Mouse (Mus musculus) hindbrain, embryonic 14.5 days (tissue): ENCODE results near the gene Ush1c. TPM values are rescaled to one million over a fixed set of nuclear protein-coding genes. Genes with fewer than 3 reads are reported as not detected.
A peak's percentile ranks its signal among the peaks of the same experiment; 100 is the strongest.

ENCODE experiments used
- ATAC-seq: fragments of 200-750 bp; cut with Nextera tagmentation; 2 replicates; pipeline ENCODE4 v1.8.0; 2017; ENCODE audit warnings: moderate number of reproducible peaks, mild to moderate bottlenecking, moderate TSS enrichment, moderate library complexity; ENCODE audit not compliant: low FRiP score
- DNase-seq: peaks from one replicate; pipeline ENCODE4 v3.0.0-alpha.2; 2015; ENCODE audit warnings: low spot score
- H3K27ac ChIP-seq: fragments of 300-500 bp; sonication (generic); 2 replicates; pipeline ENCODE4 v1.5.1; 2014; ENCODE audit warnings: mild to moderate bottlenecking, moderate library complexity
- H3K27me3 ChIP-seq: fragments of 300-500 bp; sonication (generic); 2 replicates; pipeline ENCODE4 v1.6.1; 2014; ENCODE audit warnings: mild to moderate bottlenecking, low read length, mixed read lengths; ENCODE audit not compliant: control insufficient read depth, insufficient read depth
- H3K36me3 ChIP-seq: fragments of 300-500 bp; sonication (generic); replicated peaks from 2 replicates; pipeline ENCODE4 v1.6.1; 2014; ENCODE audit not compliant: control insufficient read depth, insufficient read depth
- H3K4me1 ChIP-seq: fragments of 300-500 bp; sonication (generic); replicated peaks from 2 replicates; pipeline ENCODE4 v1.6.1; 2014; ENCODE audit warnings: antibody characterized with exemption, low read length, mixed read lengths; ENCODE audit not compliant: control insufficient read depth, insufficient read depth
- H3K4me2 ChIP-seq: fragments of 300-500 bp; sonication (generic); replicated peaks from 2 replicates; pipeline ENCODE4 v1.6.1; 2014; ENCODE audit warnings: mild to moderate bottlenecking, moderate library complexity
- H3K4me3 ChIP-seq: fragments of 300-500 bp; sonication (generic); replicated peaks from 2 replicates; pipeline ENCODE4 v1.5.1; 2014; ENCODE audit warnings: mild to moderate bottlenecking, low read length
- H3K9ac ChIP-seq: fragments of 300-500 bp; sonication (generic); 2 replicates; pipeline ENCODE4 v1.6.1; 2014
- H3K9me3 ChIP-seq: fragments of 300-500 bp; sonication (generic); 2 replicates; pipeline ENCODE4 v1.6.1; 2016; ENCODE audit warnings: low read length; ENCODE audit not compliant: control insufficient read depth
- WGBS: fragments of 180-500 bp; shearing (Covaris S2); extraction: QIAGEN DNeasy Blood & Tissue Kit; methylation state at CpG from one replicate; pipeline ENCODE4 v1.1.7; 2014; 5-methylcytosine and 5-hydroxymethylcytosine counted together
- polyA plus RNA-seq: library from polyadenylated mRNA; unstranded; fragments of >200 nt; fragmentation: Nextera tagmentation; extraction: Ambion mirVana; gene quantifications from 2 replicates; pipeline ENCODE4 v1.2.1, GENCODE M21; 2014

Ush1c gene
- polyA plus RNA-seq, 1 experiment from 2014 or later = 1.8 TPM

DNA sequence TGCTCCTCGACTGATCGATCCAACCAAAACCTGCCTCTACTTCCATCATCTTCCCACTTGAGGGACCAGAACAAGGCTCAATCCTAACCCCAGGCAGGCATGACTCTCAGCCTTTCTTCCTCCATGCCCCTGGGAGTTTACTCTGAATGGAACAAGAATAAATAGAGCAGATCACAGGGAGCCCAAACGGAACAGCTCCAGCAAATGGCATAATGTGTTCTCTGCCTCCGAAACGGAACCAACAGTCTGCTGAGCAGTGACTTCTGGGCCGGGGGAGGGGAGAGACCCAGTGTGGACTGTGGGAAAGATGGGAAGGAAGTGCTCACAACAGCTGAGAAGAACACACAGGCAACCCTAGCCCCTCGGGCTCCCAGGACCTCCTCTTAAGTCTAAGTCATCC lies 80.6 kb downstream of the Ush1c start:
- DNase-seq (no peak), ATAC-seq (no peak)
- Histone ChIP-seq H3K27ac (no peak overlapping the region), H3K4me1 (peaks cover 31% of the 10 kb centered on the region), H3K9me3 (no peaks in the 10 kb centered on the region), H3K27me3 (no peaks in the 10 kb centered on the region), H3K36me3 (no peaks in the 10 kb centered on the region), H3K9ac (no peak overlapping the region), H3K4me3 (no peak overlapping the region), H3K4me2 (no peak overlapping the region)
- WGBS = 72% methylated on average over 7 of the region's 7 CpGs

DNA sequence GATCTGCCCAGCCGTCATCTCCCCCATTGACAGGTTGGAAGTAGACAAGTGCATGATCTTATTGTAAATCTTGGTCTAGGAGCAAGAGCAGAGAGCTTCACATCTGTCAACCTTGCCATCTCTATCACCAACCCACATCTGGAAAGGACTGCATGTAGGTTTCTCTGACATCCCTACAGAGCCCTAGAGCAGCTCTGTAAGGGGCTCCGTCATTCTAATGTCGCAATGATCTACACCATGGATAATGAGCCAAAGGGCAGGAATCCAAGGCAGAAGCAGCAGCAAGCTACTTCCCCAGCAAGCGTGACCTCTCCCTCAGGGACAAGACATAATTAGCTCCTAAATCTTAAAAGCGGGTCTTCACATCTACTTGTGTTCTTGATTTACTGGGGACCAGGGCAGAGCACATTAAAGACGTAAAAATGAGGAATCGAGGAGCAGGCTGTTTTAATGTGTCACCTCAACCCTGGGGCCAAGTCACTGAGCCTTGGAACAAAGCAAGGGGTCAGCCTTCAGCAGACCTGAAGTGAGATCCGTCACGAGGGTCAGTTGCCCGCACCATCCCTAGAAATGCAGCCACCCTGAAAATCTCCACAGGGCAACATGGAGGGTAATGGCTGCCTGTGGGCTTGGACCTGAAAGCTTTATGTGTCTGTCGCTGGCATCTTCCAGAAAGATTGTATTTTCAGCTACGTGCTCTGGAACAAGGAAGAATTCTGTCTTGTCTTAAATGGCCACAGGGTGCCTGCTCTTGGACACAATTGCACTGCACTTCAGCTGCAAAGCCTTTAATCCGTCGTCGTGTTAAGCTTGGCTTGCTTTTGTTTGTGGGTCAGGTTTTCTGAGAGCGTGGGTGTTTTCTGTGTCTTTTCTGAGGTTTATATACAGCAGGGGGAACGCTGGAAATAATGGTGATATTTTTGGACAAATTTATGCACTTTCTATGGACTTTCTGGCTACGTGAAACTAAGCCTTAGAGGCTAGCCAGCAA lies 83.5 kb downstream of the Ush1c start:
- no peak overlapping the region for H3K9ac ChIP-seq
- H3K27ac ChIP-seq = peak overlapping the region; percentile 63; the same call in 1 of the 2 replicates
- peaks cover 25% of the 10 kb centered on the region for H3K4me1 ChIP-seq
- no peak overlapping the region for H3K4me3 ChIP-seq
- no peaks in the 10 kb centered on the region for H3K27me3 ChIP-seq
- DNase-seq (no peak), ATAC-seq (no peak)
- no peak overlapping the region for H3K4me2 ChIP-seq
- 37% methylated on average over 18 of the region's 18 CpGs for WGBS
- no peaks in the 10 kb centered on the region for H3K9me3 ChIP-seq
- no peaks in the 10 kb centered on the region for H3K36me3 ChIP-seq

DNA sequence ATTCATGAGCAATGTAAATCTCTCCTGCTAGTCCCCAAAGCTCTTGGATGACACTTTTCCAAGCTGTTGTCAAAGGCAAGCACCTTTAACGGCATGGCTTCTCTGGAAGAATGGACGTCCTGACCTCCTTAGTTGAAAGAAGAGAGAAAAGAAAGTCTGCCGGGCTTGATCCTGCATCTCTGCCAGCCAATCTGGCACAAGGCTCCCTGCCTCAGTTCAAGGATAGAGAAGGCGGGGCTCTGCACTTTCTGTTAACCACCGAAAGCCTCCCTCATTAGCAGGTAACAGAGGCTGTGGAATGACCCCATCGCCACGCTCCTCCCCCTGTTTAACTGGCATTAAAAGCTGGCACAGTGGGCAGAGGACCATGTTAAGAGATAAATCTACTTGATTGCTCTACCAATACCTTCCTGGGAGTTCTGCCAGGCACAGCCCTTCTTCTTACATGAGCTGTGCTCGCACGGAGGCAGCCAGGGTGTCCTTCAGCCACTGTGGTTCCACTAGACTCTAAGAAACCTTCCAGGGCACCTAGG lies 85.4 kb downstream of the Ush1c start:
- no peak for ATAC-seq
- no peaks in the 10 kb centered on the region for H3K27me3 ChIP-seq
- no peaks in the 10 kb centered on the region for H3K36me3 ChIP-seq
- no peaks in the 10 kb centered on the region for H3K9me3 ChIP-seq
- no peak overlapping the region for H3K4me3 ChIP-seq
- H3K4me1 ChIP-seq = peaks cover 25% of the 10 kb centered on the region
- H3K9ac ChIP-seq = no peak overlapping the region
- no peak overlapping the region for H3K4me2 ChIP-seq
- 60% methylated on average over 9 of the region's 9 CpGs for WGBS
- H3K27ac ChIP-seq = no peak overlapping the region
- DNase-seq = no peak

GRCm38 (mm10) chr7:46147417-46147816 lies 90.9 kb downstream of the Ush1c start:
- 89% methylated on average over 7 of the region's 7 CpGs for WGBS
- no peak overlapping the region for H3K9ac ChIP-seq
- no peak overlapping the region for H3K27ac ChIP-seq

DNA sequence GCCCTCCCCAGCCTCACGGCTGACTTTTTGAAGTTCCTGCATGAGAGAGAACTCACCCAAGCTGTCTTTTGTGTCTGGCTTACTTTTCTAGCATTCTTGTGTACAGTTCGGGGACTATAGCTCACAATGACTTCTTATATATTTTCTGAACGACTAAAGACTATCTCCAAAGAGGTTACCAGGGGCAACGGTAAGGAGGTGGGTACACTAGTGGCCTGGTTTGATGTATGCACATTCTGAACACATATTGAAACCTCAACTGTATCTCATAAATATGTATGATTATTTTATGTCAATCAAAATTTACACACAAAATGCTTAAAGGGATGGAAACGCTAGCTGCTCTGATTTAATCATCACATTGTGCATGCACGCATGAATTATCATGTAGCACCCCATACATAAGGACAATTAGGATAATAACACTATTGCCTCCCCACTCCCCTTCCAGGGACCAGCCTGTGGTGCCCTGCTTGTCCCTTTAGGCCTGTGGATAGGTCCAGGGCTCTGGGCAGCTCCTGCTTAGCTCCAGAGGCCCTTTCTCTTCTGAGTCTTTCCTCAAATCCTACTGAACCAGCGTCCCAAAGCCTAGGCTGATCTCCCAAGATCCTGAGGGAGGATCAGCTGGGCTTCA lies 91.5 kb downstream of the Ush1c start:
- Histone ChIP-seq H3K4me3 (no peak overlapping the region), H3K9me3 (no peaks in the 10 kb centered on the region), H3K27me3 (no peaks in the 10 kb centered on the region), H3K4me2 (no peak overlapping the region), H3K4me1 (no peaks in the 10 kb centered on the region), H3K9ac (no peak overlapping the region), H3K36me3 (no peaks in the 10 kb centered on the region), H3K27ac (no peak overlapping the region)
- no peak; the same call in 1 of the 2 replicates for ATAC-seq
- 53% methylated on average over 7 of the region's 7 CpGs for WGBS
- DNase-seq = no peak

More at GRCm38 (mm10) chr7:46147417-46147816, 90.9 kb downstream of the Ush1c start:
- Histone ChIP-seq H3K9me3 (no peaks in the 10 kb centered on the region), H3K4me3 (no peak overlapping the region), H3K36me3 (no peaks in the 10 kb centered on the region), H3K27me3 (no peaks in the 10 kb centered on the region), H3K4me1 (no peaks in the 10 kb centered on the region), H3K4me2 (no peak overlapping the region)
- DNase-seq (no peak), ATAC-seq (no peak)

Other genes starting within 250 kb of the Ush1c start
- 0.33 and 0.43 TPM in 2 replicates for gene Abcc6, start 208.2 kb downstream of the Ush1c start, polyA plus RNA-seq
- 28.2 and 29.3 TPM in 2 replicates for gene Nomo1, start 204.8 kb downstream of the Ush1c start, polyA plus RNA-seq
- 1.2 and 1.5 TPM in 2 replicates for gene Kcnj11, start 137.7 kb downstream of the Ush1c start, polyA plus RNA-seq
- 10.6 and 13.8 TPM in 2 replicates for gene Abcc8, start 58.5 kb downstream of the Ush1c start, polyA plus RNA-seq
- gene Otog, start 2.5 kb upstream of the Ush1c start, polyA plus RNA-seq = 0.11 and 0.13 TPM in 2 replicates
- gene Myod1, start 138.0 kb upstream of the Ush1c start, polyA plus RNA-seq = 0.10 and 0.11 TPM in 2 replicates
- 16.6 and 20.8 TPM in 2 replicates for gene Kcnc1, start 158.0 kb upstream of the Ush1c start, polyA plus RNA-seq